Mouse (Mus musculus) adrenal gland, postnatal 10 days (tissue): ENCODE data around the gene Sorcs1. TPM values are rescaled to one million over a fixed set of nuclear protein-coding genes. Genes with fewer than 3 reads are reported as not detected.

Experiments
- DNase-seq: peaks from one replicate; pipeline ENCODE4 v3.0.0; 2021; ENCODE audit warnings: mixed read lengths
- total RNA-seq, 2 experiments: library from RNA; stranded (reverse); gene quantifications; 2 replicates each; pipeline ENCODE4 v1.2.3; 2021

Gene Sorcs1
- total RNA-seq, 2 experiments from 2014 or later = 1.0 to 1.5 TPM

DNA sequence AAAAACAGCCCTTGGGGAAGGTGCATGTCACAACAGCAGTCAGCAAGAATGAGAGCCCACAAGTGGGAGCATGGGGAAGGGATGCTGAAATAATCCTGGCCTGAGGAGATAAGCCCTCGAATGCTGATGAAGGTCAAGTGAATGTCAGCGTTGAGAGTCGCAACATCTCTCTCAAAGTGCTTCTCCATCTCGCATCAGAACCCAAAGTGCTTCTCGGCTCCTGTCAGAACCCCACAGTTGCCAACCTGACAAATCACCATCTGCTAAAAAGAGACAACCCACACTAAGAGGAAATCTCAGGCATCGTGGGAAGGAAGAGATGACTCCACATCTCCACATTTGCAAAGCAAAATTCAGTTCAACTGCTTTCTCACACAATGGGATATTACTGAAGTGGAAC lies 119.7 kb downstream of the Sorcs1 start:
- no peak for DNase-seq

- no peak for DNase-seq
These were observed 144.4 kb downstream of the Sorcs1 start for GRCm38 (mm10) chr19:50534031-50534430.

DNA sequence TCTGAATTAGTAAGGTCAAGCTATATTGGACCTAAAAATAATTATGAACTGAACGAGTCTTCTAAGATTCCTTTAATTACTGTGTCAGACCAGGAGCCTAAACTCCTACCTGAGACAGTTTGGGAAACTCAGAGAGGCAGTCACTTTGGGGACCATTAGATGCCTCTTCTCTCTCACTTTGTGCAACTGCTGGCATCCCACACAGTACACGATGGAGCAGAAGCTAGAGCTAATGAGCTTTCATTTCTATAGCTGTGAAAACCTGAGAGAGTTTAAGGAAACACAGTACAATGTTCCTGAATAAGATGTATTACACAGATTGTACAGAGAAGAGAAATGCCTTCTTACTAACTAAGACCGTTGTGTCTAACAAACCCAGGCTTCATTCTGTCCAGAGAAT lies 150.6 kb downstream of the Sorcs1 start:
- no peak for DNase-seq

DNA sequence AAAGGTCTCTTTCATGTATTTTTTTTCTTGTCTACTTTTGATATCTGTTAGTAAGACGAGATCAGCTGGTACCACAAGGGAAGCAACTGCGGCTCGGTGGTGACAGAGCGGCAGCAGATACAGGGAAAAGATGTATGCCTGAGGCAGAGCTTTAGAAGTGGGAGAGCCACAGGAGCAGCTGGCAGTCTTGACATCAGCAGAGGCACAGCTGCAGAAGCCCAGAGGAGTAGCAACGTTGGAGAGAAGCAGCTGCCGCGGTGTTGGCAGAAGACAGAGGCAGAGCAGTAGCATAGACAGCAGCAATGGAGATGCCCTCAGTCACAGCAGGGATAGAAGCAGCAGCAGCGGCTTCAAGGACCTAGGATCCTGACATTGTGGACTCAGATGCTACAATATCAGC lies 152.4 kb downstream of the Sorcs1 start:
- no peak for DNase-seq

GRCm38 (mm10) chr19:50521943-50522342 lies 156.5 kb downstream of the Sorcs1 start:
- DNase-seq = no peak

- no peak for DNase-seq
These were observed 163.3 kb downstream of the Sorcs1 start for GRCm38 (mm10) chr19:50515059-50515673.

- no peak for DNase-seq
These were observed 164.1 kb downstream of the Sorcs1 start for GRCm38 (mm10) chr19:50514309-50514830.

DNA sequence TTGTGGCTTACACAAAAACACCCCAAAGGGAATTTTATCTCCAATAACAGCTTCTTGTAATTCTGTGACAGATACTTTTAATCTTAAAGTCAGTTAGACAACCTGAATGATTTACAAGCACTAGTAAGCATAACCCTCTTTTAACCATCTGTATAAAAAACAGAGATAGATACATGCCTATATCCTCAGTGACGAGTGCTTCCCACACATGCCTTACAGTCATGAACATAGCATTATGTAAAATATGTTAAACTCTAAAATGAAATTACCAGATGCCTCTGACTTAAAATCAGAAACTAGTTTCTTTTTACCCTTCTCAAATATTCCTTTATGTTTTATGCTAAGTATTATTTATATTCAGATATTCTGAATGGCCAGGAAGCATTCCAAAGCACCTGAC lies 175.6 kb downstream of the Sorcs1 start:
- no peak for DNase-seq

GRCm38 (mm10) chr19:50491121-50491520 lies 187.3 kb downstream of the Sorcs1 start:
- no peak for DNase-seq

DNA sequence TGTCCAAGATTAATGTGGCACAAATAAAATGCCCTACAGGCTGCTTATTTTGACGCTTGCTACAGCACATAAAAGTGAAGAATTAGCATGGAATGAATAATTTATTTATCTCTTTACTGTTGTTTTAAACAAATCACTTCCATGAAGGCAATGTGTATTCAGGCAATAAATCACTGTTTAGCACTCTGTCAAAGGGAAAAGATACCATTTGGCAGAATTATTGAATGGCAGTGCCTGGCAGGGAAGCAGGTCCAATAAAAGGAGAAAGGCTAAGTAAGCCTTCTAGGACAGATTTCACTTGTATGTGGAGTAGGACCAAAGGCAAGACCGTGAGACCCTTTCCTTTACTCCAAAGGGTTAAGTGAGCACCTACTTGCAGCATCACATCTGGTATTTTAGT lies 187.7 kb downstream of the Sorcs1 start:
- DNase-seq = no peak

DNA sequence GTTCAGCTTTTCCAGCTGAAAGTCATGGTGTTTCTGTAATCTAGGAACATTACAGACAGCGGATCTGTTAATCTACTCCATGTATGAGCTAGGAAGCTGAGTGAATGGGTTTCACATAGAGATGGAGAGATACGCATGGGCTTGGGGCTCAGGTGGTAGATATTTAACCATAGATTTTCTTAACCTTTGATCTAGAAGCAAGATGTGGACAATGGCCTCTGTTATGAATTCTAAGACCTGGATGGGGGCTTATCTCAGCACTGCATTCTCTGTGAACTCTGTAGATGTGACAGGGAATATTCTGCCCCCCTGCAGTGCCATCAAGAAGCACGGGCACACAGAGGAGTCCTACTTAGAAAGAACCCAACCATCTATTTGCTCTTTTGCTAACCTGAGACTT lies 188.7 kb downstream of the Sorcs1 start:
- no peak for DNase-seq

DNA sequence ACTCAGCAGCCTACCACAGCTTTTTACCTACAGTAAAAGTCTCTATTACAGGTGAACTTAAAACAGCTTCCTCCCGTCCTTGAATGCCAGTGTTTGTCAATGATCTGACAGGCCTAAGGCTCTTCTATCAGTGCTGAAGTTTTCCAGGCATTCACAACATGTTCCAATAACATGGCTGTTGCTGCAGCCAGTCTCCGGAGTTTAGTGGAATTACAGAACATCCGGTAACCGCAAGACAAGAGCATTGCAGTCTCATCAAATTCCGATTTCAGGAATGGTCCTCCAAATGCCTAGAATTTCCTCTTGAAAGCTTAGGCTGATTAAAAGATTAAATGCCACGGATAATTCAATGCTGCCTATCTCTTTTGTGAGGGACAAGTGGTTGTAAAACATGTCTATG lies 190.0 kb downstream of the Sorcs1 start:
- DNase-seq = no peak

DNA sequence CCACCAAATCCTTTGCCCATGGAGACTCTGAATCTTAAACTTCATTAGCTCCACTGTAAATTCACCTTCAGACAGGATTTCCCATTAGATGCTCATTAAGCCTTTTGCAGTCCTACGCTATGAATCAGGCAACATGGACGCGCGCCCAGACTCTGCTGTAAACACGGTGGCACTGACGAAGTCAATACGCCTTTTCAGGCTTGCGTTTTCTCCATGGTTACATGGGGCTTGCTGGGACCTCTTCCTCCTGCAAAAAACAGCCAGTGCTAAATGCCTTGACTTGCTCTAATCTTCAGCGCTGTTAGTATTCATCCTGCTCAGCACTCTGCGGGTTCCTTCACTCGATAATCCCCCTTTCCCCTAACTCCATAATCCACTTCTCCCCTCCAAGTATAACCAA lies 190.7 kb downstream of the Sorcs1 start:
- no peak for DNase-seq

DNA sequence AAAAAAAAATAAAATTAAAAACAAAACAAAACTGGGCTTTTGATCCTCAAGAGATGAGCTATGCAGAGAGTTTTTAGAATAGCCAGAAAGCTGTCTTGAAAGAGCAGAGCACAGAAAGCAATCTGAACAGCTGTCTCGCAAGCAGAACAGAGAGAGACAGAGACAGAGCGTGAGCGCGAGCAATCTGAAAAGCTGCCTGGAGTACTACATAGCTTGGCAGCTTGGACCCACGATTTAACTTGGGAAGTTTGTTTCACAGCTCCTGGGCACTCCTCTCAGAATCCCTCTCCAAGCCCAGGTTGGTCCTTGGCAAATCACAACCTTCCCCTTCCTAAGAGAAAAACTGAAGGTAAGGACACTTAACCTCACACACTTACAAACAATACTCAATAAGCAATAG lies 192.1 kb downstream of the Sorcs1 start:
- no peak for DNase-seq

DNA sequence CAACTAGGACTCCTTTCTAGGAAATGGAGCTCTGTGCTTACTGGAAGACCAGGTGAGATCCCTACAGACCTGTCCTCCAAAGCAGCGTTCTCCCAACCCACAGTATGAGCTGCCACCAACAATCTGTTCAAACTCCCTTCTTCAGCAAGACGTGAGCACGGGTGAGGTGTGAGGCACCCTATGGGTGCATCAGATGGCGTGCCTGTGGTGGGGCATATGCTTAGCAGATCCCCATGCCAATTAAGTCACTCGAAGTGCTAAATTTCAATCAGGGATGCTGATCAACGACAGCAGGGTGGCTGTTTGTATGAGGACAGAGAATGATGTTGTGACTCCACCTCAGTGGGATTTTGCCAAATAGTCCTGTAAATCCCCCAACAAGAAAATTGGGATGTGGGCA lies 201.7 kb downstream of the Sorcs1 start:
- DNase-seq = no peak

- DNase-seq = no peak
These were observed 209.9 kb downstream of the Sorcs1 start for GRCm38 (mm10) chr19:50468592-50468991.

DNA sequence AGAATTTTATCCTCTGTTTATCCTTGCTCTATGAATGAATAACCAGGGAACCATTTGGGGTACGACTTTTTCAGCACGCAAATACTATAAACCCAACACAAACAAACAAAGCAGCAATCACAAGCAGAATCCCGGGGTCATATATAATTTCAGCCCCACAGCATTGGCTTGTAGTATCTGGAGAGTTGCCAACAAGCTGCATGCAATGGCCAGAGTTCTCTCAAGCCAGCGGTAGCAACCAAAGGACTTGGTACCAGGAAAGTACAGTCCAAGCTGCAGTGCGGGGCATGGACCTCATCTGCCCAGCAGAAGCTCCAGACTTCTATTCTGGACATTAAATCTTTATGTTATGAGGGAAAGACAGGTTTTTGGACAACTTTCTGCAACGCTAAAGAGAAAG lies 213.6 kb downstream of the Sorcs1 start:
- DNase-seq = no peak

- no peak for DNase-seq
These were observed 219.9 kb downstream of the Sorcs1 start for GRCm38 (mm10) chr19:50458581-50458980.

DNA sequence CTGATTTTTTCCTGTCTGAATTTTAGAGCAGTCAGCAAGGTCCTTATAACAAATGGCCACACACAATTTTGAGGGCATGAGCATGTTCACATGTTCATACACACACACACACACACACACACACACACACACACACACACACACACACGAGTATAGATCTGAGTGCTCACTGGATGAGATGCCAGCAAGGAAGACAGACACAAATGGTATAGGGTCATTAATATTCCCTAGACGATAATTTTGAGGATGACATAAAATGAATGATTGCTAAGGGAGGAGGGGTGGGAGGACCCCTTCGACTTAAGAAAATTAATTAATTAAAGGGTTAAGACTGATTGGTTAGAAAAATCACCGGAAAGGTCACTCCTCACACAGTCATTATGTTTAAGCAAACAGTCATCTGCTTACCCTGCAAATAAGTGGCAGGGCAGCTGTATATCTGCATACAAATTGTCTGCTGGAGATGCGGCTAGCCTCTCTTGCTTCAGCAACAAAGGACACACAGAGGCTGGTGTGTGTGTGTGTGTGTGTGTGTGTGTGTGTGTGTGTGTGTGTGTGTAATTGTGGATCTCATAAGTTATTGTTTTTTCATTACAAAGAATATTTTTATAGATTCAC lies 221.1 kb downstream of the Sorcs1 start:
- DNase-seq = no peak

- no peak for DNase-seq
These were observed 237.3 kb downstream of the Sorcs1 start for GRCm38 (mm10) chr19:50441099-50441498.

- DNase-seq = no peak
These were observed 238.1 kb downstream of the Sorcs1 start for GRCm38 (mm10) chr19:50440246-50440910.

DNA sequence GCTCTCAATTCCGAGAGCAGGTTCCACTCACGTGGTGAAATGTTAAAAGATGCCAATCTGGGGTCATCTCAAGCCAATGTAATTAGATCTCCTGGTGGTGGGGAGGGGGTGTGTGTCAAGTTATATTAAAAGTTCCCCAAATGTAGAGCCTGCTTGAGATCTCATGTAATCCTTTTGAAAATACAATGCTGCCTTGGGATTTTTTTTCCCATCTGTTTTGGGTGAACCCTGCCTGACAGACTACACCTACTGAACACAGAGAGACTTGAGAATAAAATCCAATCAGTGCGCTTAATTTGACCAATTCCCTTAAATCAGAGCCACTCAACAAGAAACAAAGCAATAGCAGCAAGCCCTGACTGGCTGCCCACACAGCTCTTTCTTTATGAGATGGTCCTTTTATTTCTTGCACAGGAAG lies 239.0 kb downstream of the Sorcs1 start:
- no peak for DNase-seq

GRCm38 (mm10) chr19:50422928-50423327 lies 255.5 kb downstream of the Sorcs1 start:
- peak; percentile 35 for DNase-seq
